Mouse (Mus musculus) thymus, adult 18-20 months (tissue): ENCODE measurements around the gene Nup85.

Source experiments
- DNase-seq, 2 experiments: peaks; one replicate each; pipeline ENCODE4 v3.0.0; 2022; ENCODE audit warnings: mixed read lengths in 2 of 2

Nup85 gene

GRCm38 (mm10) chr11:115614346-115615107, 50.3 kb downstream of the Nup85 start:
- DNase-seq = no peak

GRCm38 (mm10) chr11:115615108-115615825, 51.0 kb downstream of the Nup85 start:
- DNase-seq = no peak

DNA sequence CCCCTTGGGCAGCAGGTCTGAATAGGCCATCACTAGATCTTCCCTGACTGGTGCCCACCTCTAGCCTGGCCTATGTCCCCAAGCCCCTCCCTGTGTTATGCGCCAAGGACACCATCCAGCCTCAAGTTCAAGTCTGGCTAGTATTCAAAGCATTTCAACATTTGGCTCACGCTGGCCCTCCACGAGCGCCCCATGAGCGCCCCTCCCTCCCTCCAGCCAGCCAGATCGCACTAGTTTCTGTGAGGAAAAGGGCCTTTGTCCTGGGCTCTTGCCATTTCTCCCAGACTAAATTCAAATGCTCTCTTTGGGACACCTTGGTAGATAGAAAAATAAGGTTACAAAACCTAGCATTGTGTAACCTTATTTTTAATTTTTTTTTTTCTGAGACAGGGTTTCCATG, 51.6 kb downstream of the Nup85 start:
- no peak for DNase-seq

DNA sequence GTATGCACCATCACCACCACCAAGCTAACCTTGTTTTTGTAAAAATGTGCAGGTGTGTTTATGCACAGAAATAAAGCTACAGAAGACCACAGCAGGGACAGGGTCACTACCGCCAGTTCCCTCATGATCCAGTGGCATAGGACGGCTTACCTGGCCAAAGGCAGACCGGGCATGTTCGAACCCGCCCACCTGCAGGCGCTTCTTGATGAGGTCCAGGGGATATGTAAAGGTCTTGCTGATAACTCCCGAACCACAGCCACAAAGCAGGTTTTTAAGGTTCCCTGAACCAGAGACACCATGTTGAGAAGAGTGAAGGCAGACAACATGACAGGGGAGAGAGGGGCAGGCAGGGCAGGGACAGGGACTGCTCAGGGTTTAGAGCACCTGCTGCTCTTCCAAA, 52.1 kb downstream of the Nup85 start:
- DNase-seq = no peak

- DNase-seq = no peak
These were observed 52.7 kb downstream of the Nup85 start for GRCm38 (mm10) chr11:115616893-115617292.

GRCm38 (mm10) chr11:115618001-115618400, 53.8 kb downstream of the Nup85 start:
- DNase-seq = no peak

DNA sequence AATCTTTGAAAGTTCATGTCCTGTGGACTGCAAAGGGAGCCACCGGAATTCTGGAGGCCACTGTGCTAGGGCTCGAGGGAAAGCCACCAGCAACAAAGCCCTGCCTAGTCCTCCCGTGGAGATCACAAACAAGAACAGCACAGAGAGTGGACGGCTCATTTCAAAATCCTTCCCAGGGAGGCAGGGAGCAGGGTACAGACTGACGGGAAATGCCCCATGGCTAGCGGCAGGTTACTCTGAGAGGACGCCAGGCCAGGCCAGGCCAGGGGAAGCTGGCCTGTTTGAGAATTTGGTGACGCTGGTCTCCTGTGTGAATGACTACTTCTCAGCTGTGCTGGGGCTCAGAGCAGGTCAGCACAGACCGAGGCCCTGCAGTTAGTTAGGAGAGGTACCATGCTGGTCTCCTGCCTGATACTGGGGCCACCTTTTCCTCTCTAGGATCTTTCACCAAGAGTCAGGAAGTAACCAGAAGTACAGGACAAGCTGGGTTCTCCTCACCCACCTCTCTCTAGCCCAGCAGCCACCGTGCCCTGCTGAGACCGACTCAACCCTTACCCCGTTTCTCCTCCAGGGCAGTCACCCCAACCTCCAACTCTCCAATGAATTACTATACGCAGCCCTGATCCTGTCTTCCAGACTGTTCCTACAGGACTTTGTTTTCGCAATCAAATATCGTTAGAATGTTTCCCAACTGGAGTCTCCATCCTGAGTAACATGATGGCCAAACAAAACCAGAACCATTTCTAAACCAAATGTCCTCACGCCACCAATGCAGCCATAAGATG, 54.7 kb downstream of the Nup85 start:
- DNase-seq = no peak

DNA sequence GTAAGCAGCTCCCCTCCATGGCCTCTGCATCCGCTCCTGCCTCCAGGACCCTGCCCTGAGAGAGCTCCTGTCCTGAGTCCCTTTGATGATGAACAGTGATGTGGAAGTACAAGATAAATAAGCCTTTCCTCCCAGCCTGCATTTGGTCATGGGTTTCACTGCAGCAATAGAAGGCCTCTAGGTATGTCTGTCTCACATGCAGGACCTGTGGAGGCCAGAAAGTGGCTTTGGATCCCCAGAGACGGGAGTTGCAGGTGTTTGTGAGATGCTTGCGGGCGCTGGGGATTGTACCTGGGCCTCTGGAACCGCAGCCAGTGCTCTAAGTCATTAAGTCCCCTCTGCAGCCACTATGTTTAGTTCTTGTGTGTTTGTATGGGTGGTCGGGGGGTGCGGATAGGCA, 55.7 kb downstream of the Nup85 start:
- DNase-seq = no peak

- no peak for DNase-seq
These were observed 59.3 kb downstream of the Nup85 start for GRCm38 (mm10) chr11:115623487-115624070.

GRCm38 (mm10) chr11:115625877-115626276, 61.6 kb downstream of the Nup85 start:
- DNase-seq = no peak

DNA sequence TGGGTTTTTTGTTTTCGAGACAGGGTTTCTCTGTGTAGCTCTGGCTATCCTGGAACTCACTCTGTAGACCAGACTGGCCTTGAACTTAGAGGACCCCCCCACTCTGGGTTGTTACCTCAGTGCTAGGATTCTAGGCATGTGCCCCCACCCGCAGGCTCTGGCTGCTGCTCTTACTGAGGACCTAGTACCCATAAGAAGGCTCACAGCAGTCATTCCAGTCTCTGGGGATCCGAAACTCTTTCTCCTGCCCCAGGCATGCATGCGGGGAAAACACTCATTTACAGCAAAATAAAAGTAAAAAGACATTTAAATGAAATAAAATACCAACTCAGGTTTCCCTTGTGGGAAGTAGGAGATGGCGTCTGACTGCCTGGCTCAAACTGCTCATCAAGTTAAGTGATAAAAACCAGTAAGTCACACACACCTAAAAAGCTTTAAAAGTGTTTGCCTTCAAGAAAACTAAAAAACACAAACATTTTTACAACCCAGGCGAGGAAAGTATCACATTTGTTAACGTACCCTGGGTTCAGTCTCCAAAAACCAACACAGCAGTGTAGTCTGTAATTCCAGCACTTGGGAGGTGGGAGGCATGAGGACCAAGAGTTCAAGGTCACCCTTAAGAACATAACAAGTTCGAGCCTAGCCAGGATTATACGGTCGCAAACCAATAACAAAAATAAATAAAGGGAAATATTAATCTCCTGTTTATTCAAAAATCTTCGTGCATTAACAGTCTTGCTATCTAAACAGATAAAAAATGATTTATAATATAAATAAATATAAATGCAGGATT, 62.8 kb downstream of the Nup85 start:
- DNase-seq = no peak

DNA sequence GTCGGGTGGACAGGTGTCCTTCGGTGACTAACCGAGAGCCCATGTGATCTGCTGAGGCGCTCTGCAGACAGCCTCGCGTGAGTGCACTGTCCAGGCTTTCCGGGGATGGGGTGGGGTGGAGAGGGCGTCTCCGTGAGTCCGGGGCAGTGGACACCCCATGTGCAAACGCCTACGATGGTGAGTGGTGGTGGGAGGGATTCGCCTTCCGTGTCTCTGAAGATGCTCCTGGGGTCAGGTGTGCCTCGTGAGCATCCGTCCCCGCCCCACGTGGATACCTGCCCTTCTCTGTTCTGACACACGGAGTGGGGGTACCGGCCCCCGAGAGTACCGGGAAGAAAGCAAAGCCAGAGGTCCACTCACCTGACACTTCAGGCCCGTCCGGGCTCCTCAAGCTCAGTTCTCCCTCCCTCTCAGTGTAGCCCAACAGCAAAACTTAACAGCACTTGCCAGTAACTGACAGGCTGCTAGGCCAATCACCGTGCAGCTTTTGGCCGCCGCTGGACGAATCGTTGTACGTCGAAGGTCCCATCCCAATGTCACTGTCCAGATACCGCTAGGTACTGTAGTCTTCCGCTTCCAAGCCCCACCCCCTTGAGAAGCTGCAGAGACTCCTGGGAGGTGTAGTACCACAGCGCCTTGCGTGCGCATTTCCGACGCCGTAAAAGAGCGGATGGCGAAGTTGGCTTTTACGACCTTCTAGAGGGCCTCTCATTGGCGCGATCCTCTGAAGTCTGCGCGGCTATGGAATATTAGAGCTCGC, 63.7 kb downstream of the Nup85 start, which contains the start of gene Slc25a19:
Slc25a19 (minus strand) TSS at position 591 of the 760 bp plus-strand sequence.
- peak; percentile 98 to 99 for DNase-seq

DNA sequence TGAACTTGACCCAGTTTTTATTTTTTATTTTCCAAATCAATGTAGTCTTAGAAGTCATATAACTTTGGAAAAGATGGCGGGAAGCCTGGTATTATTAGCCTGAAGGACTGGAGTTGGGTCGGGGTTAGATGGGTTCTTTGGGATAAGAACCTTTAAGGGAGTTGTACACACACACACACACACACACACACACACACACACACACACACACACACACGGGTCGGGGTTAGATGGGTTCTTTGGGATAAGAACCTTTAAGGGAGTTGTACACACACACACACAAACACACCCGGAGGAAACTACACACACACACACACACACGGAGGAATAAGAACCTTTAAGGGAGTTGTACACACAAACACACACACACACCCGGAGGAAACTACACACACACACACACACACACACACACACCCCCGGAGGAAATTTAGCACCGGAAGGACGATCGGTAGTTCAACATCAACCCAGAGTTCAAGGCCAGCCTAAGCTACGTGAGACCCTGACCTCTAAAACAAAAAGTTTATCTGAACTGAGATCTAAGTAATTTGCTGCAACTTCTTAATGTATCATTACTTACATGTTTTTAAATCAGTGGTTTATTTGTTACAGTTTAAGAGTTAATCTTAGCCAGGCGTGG, 64.3 kb downstream of the Nup85 start:
- no peak for DNase-seq

DNA sequence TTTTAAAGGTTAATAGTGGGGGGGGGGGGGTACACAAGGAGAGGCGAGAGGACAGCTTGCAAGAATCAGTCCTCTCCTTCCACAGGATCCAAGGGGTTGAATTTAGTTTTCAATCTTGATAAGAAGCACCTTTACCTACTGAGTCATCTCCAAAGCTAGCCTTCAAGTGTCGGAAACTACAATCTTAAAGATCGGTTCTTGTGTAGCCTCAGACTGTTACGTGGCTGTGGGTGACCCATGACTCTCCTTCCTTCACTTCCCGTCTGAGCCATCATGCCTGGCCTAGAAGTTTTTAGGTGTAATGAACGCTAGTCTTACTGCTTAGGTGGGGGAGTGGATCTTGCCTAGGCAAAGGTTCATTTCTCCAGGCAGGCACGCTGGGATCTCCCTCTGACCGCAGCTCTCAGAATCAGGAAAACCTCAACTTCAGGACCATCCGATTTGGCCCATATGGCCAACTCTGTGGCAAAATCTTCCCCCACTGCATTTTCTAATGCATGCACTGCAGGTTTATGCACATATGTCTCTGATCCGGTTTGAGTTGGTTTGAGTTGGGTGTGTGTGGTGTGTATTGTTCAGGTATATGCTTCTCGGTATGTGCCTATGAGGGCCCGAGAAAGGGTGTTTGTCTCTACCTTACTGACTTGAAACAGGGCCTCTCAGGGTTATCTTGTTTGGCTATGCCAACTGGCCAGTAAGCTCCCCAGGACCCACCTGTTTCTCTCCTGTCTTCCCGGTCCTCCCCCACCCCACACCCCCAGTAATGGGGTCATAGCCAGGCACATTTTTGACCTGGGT, 65.7 kb downstream of the Nup85 start:
- DNase-seq = no peak

- DNase-seq = peak in 1 of 2 experiments; percentile 52
These were observed 66.6 kb downstream of the Nup85 start for GRCm38 (mm10) chr11:115630532-115631504.

DNA sequence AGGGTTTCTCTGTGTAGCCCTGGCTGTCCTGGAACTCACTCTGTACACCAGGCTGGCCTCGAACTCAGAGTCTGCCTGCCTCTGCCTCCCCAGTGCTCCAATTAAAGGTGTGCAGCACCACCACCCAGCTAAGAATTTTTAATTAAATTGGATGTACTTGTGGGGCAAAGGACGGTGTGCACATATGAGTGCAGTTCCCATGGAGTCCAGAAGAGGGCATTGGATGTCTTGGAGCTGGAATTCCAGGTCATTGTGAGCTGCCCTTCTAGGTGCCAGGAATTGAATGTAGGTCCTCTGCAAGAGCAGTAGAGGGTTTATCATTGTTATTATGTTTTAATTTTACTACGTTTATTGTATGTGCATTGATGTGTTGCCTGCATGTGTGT, 67.3 kb downstream of the Nup85 start:
- DNase-seq = no peak

DNA sequence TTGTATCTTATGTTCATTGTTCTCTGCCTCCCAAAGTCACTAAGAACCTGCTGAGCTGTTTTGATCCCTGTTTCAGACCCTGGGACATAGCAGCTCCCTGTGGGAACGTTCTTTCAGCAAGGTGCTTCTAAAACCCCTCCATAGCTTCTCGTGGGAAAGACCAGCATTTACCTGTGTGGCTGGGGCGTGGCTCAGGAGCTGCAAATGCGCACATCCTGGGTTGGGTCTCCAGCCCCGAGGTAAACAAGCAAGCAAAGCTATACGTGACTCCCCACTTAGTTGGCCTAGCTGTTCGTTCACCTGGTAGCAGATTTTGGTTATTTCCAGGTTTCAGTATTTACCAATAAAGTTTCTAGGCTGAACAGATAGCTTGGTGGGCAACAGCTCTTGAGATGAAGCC, 68.0 kb downstream of the Nup85 start:
- no peak for DNase-seq

- DNase-seq = no peak
These were observed 68.6 kb downstream of the Nup85 start for GRCm38 (mm10) chr11:115632862-115633261.
